Mouse (Mus musculus): Measurements from ENCODE around the gene Slc7a14. TPM values are rescaled to one million over a fixed set of nuclear protein-coding genes. Genes with fewer than 3 reads are reported as not detected.

Gene Slc7a14
- polyA plus RNA-seq, 1 experiment, result not detected

- Histone ChIP-seq H3K4me3 (replicated peaks; ENCODE audit: control insufficient read depth, low read depth, low read length) (no peak overlapping the region), H3K27ac (ENCODE audit: control insufficient read depth, insufficient read depth, low read depth, low read length, poor library complexity) (no peak overlapping the region), H3K4me1 (ENCODE audit: control insufficient read depth, insufficient read depth, low read length) (no peaks in the 10 kb centered on the region)
- 84% methylated on average over 7 of the region's 7 CpGs for WGBS
- no peak for TF ChIP-seq POLR2A (IDR thresholded peaks at IDR 0.05; ENCODE audit: borderline replicate concordance, control insufficient read depth, low read depth, low read length)
- no peak for TF ChIP-seq CTCF (IDR thresholded peaks at IDR 0.05; ENCODE audit: control insufficient read depth, insufficient read depth, low read length)
Observed at GRCm38 (mm10) chr3:31190342-31190741, 119.8 kb downstream of the Slc7a14 start.

- TF ChIP-seq POLR2A (IDR thresholded peaks at IDR 0.05; ENCODE audit: borderline replicate concordance, control insufficient read depth, low read depth, low read length), result no peak
- no peak for TF ChIP-seq CTCF (IDR thresholded peaks at IDR 0.05; ENCODE audit: control insufficient read depth, insufficient read depth, low read length)
- H3K4me3 ChIP-seq (replicated peaks; ENCODE audit: control insufficient read depth, low read depth, low read length), result no peak overlapping the region
- H3K27ac ChIP-seq (ENCODE audit: control insufficient read depth, insufficient read depth, low read depth, low read length, poor library complexity), result no peak overlapping the region
- 80% methylated on average over 12 of the region's 12 CpGs for WGBS
- H3K4me1 ChIP-seq (ENCODE audit: control insufficient read depth, insufficient read depth, low read length), result no peaks in the 10 kb centered on the region
Observed at GRCm38 (mm10) chr3:31166365-31166871, 143.8 kb downstream of the Slc7a14 start.

- no peak for TF ChIP-seq CTCF (IDR thresholded peaks at IDR 0.05; ENCODE audit: control insufficient read depth, insufficient read depth, low read length)
- Histone ChIP-seq H3K4me1 (ENCODE audit: control insufficient read depth, insufficient read depth, low read length) (no peaks in the 10 kb centered on the region), H3K27ac (ENCODE audit: control insufficient read depth, insufficient read depth, low read depth, low read length, poor library complexity) (no peak overlapping the region), H3K4me3 (replicated peaks; ENCODE audit: control insufficient read depth, low read depth, low read length) (no peak overlapping the region)
- 63% methylated on average over 3 of the region's 3 CpGs for WGBS
Observed at GRCm38 (mm10) chr3:31165803-31166202, 144.4 kb downstream of the Slc7a14 start.

- WGBS, result 83% methylated on average over 14 of the region's 14 CpGs
Observed at GRCm38 (mm10) chr3:31162860-31163259, 147.3 kb downstream of the Slc7a14 start.

GRCm38 (mm10) chr3:31161336-31161735, 148.8 kb downstream of the Slc7a14 start:
- no peaks in the 10 kb centered on the region for H3K4me1 ChIP-seq (ENCODE audit: control insufficient read depth, insufficient read depth, low read length)
- no peak overlapping the region for H3K4me3 ChIP-seq (replicated peaks; ENCODE audit: control insufficient read depth, low read depth, low read length)
- H3K27ac ChIP-seq (ENCODE audit: control insufficient read depth, insufficient read depth, low read depth, low read length, poor library complexity), result no peak overlapping the region
- TF ChIP-seq CTCF (IDR thresholded peaks at IDR 0.05; ENCODE audit: control insufficient read depth, insufficient read depth, low read length) (no peak), POLR2A (IDR thresholded peaks at IDR 0.05; ENCODE audit: borderline replicate concordance, control insufficient read depth, low read depth, low read length) (no peak)
- 55% methylated on average over 6 of the region's 6 CpGs for whole genome bisulfite sequencing

More at GRCm38 (mm10) chr3:31162860-31163259, 147.3 kb downstream of the Slc7a14 start:
- Histone ChIP-seq H3K4me1 (ENCODE audit: control insufficient read depth, insufficient read depth, low read length) (no peaks in the 10 kb centered on the region), H3K4me3 (replicated peaks; ENCODE audit: control insufficient read depth, low read depth, low read length) (no peak overlapping the region), H3K27ac (ENCODE audit: control insufficient read depth, insufficient read depth, low read depth, low read length, poor library complexity) (no peak overlapping the region; the same call in 1 of the 2 replicates)
- TF ChIP-seq POLR2A (IDR thresholded peaks at IDR 0.05; ENCODE audit: borderline replicate concordance, control insufficient read depth, low read depth, low read length) (no peak), CTCF (IDR thresholded peaks at IDR 0.05; ENCODE audit: control insufficient read depth, insufficient read depth, low read length) (no peak)

- Histone ChIP-seq H3K4me3 (replicated peaks; ENCODE audit: control insufficient read depth, low read depth, low read length) (no peak overlapping the region), H3K4me1 (ENCODE audit: control insufficient read depth, insufficient read depth, low read length) (no peaks in the 10 kb centered on the region), H3K27ac (ENCODE audit: control insufficient read depth, insufficient read depth, low read depth, low read length, poor library complexity) (no peak overlapping the region)
- TF ChIP-seq CTCF (IDR thresholded peaks at IDR 0.05; ENCODE audit: control insufficient read depth, insufficient read depth, low read length) (no peak), POLR2A (IDR thresholded peaks at IDR 0.05; ENCODE audit: borderline replicate concordance, control insufficient read depth, low read depth, low read length) (no peak)
- 47% methylated on average over 10 of the region's 10 CpGs for WGBS
Observed at GRCm38 (mm10) chr3:31160046-31160445, 150.1 kb downstream of the Slc7a14 start.

GRCm38 (mm10) chr3:31157776-31158175, 152.4 kb downstream of the Slc7a14 start:
- 71% methylated on average over 15 of the region's 15 CpGs for WGBS
- TF ChIP-seq CTCF (IDR thresholded peaks at IDR 0.05; ENCODE audit: control insufficient read depth, insufficient read depth, low read length) (no peak), POLR2A (IDR thresholded peaks at IDR 0.05; ENCODE audit: borderline replicate concordance, control insufficient read depth, low read depth, low read length) (no peak)
- Histone ChIP-seq H3K4me1 (ENCODE audit: control insufficient read depth, insufficient read depth, low read length) (no peaks in the 10 kb centered on the region), H3K4me3 (replicated peaks; ENCODE audit: control insufficient read depth, low read depth, low read length) (no peak overlapping the region), H3K27ac (ENCODE audit: control insufficient read depth, insufficient read depth, low read depth, low read length, poor library complexity) (no peak overlapping the region)

GRCm38 (mm10) chr3:31156126-31156525, 154.1 kb downstream of the Slc7a14 start:
- Histone ChIP-seq H3K27ac (ENCODE audit: control insufficient read depth, insufficient read depth, low read depth, low read length, poor library complexity) (no peak overlapping the region), H3K4me1 (ENCODE audit: control insufficient read depth, insufficient read depth, low read length) (no peaks in the 10 kb centered on the region), H3K4me3 (replicated peaks; ENCODE audit: control insufficient read depth, low read depth, low read length) (no peak overlapping the region)
- WGBS, result 86% methylated on average over 3 of the region's 3 CpGs
- no peak for TF ChIP-seq POLR2A (IDR thresholded peaks at IDR 0.05; ENCODE audit: borderline replicate concordance, control insufficient read depth, low read depth, low read length)
- no peak for TF ChIP-seq CTCF (IDR thresholded peaks at IDR 0.05; ENCODE audit: control insufficient read depth, insufficient read depth, low read length)

Other genes with a start within 250 kb of the Slc7a14 start
- 1.4 and 2.9 TPM in 2 replicates for gene Skil, start 215.3 kb downstream of the Slc7a14 start, polyA plus RNA-seq (2011; ENCODE audit: insufficient read depth, insufficient read length, low replicate concordance, missing spikeins)
- gene Cldn11, start 160.5 kb downstream of the Slc7a14 start, polyA plus RNA-seq (2011; ENCODE audit: insufficient read depth, insufficient read length, low replicate concordance, missing spikeins), result 0.80 TPM in 1 of 2 replicates, not detected in the other